Mouse (Mus musculus): ENCODE data around the gene Lrpprc.

Lrpprc gene

DNA sequence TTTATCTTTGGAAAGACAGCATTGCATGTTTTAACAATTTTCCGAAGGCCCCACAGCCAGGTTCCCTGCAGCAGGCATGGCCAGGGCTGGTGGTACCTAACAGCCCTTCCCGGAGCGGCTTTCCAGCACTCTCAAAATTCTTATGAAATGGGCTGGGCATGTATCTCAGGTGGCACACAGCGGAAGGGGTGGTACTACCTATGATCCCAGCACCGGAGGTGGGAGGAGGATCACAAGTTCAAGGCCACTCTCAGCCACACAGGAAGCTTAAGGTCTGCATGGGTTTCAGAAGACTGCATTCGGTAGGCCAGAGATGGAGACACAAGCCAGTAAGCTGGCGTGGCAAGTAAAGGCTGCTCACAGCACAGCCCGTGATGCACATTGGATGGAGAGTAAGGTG is 31.6 kb downstream of the Lrpprc start:
- no peak for DNase-seq (ENCODE audit: low spot score)

DNA sequence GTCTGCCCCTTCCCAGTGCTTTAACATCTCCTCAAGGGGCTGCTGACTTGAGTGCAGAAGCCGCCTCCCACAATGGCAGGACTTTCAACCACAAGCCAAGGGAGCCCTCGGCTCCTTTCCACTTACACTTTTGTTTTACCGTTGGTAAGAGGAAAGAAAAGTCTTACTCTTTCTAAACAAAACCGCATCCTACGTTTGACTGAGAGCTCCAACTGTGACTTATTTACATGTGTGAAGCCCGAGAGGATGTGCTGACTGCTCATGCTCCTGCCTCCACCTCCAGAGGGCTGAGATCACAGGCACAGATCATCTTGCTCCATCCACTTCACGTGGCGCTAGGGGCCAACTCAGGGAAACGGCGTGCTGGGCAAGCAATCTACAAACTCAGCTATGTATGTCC is 32.2 kb downstream of the Lrpprc start:
- DNase-seq (ENCODE audit: low spot score) = no peak

DNA sequence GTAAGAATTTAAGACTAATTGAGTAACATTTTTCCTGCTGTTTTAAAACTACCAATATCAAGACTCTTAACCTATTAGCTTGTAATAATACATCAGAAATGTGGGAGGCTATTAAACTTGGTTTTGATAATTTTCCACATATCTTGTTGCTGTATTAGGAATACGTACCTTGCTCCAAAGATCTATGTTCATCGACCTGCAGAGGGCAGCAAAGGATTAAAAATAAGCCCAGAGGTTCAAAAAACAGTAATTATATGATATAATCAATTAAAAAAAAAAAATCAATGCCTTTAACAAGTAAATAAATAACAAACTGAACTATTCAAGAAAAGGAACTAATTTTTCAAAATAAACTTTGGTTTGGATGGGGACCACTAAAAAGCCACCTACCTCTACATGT is 34.5 kb downstream of the Lrpprc start:
- DNase-seq (ENCODE audit: low spot score) = peak; percentile 53

DNA sequence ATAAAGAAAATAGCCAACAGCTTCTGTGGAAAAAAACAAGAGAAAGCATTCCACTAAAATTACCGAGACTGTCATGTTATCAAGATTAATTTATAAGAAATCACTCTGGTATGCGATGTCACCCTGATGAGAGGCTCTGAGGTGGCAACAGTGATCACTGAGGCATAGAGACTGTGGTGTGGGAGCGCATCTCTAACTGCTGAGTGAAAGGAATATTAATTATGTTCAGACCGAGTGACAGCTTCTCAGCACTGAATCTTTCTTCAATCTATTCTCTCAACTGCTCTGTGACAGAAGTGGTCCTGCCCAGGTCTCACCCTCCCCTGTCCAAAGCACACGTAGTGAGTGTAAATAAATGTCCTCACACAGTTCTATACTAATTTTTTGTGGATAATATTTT is 37.1 kb downstream of the Lrpprc start:
- DNase-seq (ENCODE audit: low spot score) = no peak

DNA sequence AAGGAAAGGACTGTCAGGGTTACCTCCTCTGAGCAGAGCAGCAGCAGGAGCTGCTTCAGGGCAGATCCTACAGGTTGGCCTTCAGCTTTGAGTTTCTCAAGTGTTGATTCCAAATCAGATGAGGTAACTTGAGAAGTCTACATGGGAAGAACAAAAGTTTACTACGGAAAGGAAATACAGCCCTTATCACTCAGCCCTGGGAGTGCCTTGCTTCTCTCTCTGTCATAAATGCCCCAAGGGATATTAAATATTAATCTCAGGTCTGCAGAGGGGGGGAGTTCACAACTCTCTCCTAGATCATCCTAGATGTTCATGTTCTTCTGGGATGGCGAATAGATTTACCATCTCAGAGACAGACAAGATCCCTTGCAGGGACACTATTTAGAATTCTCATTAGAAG is 38.3 kb downstream of the Lrpprc start:
- DNase-seq (ENCODE audit: low spot score) = no peak

- no peak for DNase-seq (ENCODE audit: low spot score)
These were observed 38.9 kb downstream of the Lrpprc start for GRCm38 (mm10) chr17:84751630-84752191.

DNA sequence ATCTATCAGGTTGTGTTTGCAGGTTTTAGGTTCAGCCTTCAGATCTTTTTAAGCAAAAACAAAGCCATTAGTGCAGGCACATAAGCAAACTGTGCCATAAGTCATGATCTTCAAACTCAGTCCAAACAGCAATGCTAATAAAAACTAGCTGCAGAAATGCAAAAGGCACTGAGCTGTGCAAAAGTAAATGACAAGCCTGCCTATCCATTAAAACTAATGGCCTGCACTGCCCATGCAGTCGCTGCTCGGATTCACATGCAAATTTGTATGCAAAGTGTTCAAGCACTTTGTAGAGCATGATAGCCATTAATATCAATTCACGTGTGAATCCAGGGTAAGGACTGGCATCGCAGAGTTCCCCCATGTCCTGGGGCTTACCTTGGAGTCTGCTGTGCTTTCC is 40.5 kb downstream of the Lrpprc start:
- DNase-seq (ENCODE audit: low spot score) = no peak

DNA sequence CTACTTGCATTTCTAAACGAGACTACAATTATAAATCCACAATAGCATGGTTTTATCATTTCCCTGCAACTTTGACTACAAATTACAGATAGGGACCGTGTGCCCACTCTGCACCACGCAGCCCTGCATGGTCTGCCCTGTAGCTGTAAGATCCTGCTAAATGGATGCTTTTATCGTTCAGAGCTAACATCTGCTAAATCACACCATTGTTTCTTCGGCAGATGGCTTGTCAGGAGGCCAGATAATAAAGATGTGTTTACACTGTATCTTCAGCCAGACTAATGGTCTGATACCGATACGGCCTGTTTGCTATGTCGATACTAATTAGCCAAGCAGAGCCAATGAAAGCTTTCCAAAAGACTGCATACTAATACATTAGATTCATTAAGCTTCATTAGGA is 41.3 kb downstream of the Lrpprc start:
- DNase-seq (ENCODE audit: low spot score) = no peak

GRCm38 (mm10) chr17:84748152-84748682 is 42.4 kb downstream of the Lrpprc start:
- DNase-seq (ENCODE audit: low spot score) = no peak

- no peak for DNase-seq (ENCODE audit: low spot score)
These were observed 43.4 kb downstream of the Lrpprc start for GRCm38 (mm10) chr17:84747212-84747611.

- no peak for DNase-seq (ENCODE audit: low spot score)
These were observed 45.6 kb downstream of the Lrpprc start for GRCm38 (mm10) chr17:84745001-84745400.

- DNase-seq (ENCODE audit: low spot score) = no peak
These were observed 46.3 kb downstream of the Lrpprc start for GRCm38 (mm10) chr17:84744256-84744655.

GRCm38 (mm10) chr17:84738073-84738797 is 52.4 kb downstream of the Lrpprc start:
- DNase-seq (ENCODE audit: low spot score) = no peak

- DNase-seq (ENCODE audit: low spot score) = no peak
These were observed 53.9 kb downstream of the Lrpprc start for GRCm38 (mm10) chr17:84736719-84737118.

DNA sequence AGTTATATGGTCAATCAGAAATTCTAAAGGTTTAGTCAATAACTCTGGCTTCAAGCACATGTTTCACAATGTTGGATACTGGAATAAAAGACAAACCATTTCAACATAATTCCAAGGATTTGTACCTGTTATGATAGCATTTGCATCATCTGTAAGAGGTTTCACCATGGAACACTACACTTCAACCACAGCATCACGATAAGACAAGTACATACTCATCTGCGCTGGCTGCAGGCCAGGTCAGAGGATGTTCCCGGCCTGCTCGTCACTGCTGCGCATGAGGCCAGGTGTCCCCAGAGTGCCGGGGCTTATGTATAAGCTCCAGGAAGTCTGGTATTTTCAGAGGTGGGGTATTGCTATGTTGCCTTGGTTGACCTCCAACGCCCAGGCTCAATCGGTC is 58.0 kb downstream of the Lrpprc start:
- DNase-seq (ENCODE audit: low spot score) = no peak

DNA sequence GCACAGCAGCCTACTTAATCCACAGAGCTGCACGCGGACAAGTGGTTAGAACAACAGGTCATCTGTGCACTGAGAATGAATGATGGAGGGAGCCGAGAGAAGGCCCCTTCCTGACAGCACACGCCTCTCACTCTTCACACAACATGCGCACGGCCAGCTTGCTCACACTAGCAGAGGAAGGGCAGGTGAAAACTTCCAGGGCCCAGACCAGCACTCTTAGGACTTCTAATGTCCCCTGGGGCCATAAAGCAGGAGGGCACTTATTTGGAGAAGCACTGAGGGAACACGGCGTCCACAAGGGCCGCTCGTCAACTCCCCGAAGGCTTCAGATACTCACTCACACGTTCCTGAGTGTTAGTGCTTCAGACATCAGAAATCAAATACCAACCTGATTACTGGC is 59.2 kb downstream of the Lrpprc start:
- no peak for DNase-seq (ENCODE audit: low spot score)

- peak; percentile 27 for DNase-seq (ENCODE audit: low spot score)
These were observed 61.4 kb downstream of the Lrpprc start for GRCm38 (mm10) chr17:84729140-84729539.

GRCm38 (mm10) chr17:84728201-84728911 is 62.2 kb downstream of the Lrpprc start:
- DNase-seq (ENCODE audit: low spot score) = peak; percentile 65

GRCm38 (mm10) chr17:84725163-84725562 is 65.4 kb downstream of the Lrpprc start:
- DNase-seq (ENCODE audit: low spot score) = no peak

DNA sequence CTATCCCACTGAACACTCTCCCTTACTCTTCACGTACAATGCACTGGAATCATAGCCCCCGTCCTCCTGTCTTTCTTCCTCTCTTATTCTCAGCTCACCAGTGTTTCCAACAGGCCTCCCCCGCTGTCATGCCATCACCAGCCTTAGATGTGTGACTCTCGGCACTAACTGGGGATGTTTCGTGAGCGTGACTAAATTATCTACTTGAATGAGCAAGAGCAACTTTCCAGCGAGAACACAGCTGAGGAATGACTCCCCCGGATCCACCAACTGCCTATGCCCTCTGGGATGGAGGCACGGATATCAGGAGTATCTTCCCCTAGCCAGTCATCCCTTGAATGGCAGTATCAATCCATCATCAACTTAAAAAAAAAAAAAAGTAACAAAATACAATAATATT is 66.6 kb downstream of the Lrpprc start:
- no peak for DNase-seq (ENCODE audit: low spot score)

- no peak for DNase-seq (ENCODE audit: low spot score)
These were observed 71.5 kb downstream of the Lrpprc start for GRCm38 (mm10) chr17:84719105-84719504.

DNA sequence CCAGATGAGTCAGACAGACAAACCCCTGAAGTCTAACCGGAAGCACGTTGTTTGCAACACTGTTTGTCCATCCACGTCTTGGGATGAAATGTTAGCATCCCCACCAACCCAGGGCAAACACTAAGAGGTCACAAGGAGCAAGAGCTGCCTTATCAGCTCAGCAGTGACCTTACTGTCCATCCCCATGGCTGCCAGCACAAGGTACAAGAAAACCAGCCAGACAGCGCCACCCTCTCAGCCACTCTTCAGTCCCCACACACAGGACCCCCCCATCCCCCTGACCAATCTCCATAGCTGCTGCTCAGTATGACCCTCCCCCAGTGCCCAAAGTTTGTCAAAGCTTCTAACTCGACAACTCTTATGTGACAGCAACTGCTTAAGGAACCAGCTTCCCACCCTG is 73.2 kb downstream of the Lrpprc start:
- DNase-seq (ENCODE audit: low spot score) = no peak

GRCm38 (mm10) chr17:84716252-84716872 is 74.2 kb downstream of the Lrpprc start:
- DNase-seq (ENCODE audit: low spot score) = no peak
